Mouse (Mus musculus): ENCODE measurements at regions not wholly inside any gene's neighbourhood (a gene's known extent, or its start where the extent isn't known, plus 50 kb on each side); places are given as distances from the start of the nearest gene placed in this dataset.

GRCm38 (mm10) chr2:179039697-179040096 lies 402.5 kb upstream of the Cdh4 start:
- Histone ChIP-seq H3K27ac (ENCODE audit: insufficient read depth, low read length) (no peak overlapping the region), H3K4me1 (ENCODE audit: control insufficient read depth, insufficient read depth, low read length) (no peaks in the 10 kb centered on the region), H3K4me3 (ENCODE audit: insufficient read depth, low read length) (no peak overlapping the region)
- TF ChIP-seq CTCF (IDR thresholded peaks at IDR 0.05; ENCODE audit: borderline replicate concordance, insufficient read depth, low read length) (no peak), POLR2A (IDR thresholded peaks at IDR 0.05; ENCODE audit: low read depth, low read length) (no peak)

- TF ChIP-seq CTCF (IDR thresholded peaks at IDR 0.05; ENCODE audit: borderline replicate concordance, insufficient read depth, low read length): no peak
- TF ChIP-seq POLR2A (IDR thresholded peaks at IDR 0.05; ENCODE audit: low read depth, low read length): no peak
Measured at GRCm38 (mm10) chr2:179043671-179044070, 398.6 kb upstream of the Cdh4 start.

GRCm38 (mm10) chr2:179045361-179045760 lies 396.9 kb upstream of the Cdh4 start:
- H3K27ac ChIP-seq (ENCODE audit: insufficient read depth, low read length): no peak overlapping the region
- no peak overlapping the region for H3K4me3 ChIP-seq (ENCODE audit: insufficient read depth, low read length)
- H3K4me1 ChIP-seq (ENCODE audit: control insufficient read depth, insufficient read depth, low read length): no peaks in the 10 kb centered on the region
- TF ChIP-seq POLR2A (IDR thresholded peaks at IDR 0.05; ENCODE audit: low read depth, low read length): no peak
- TF ChIP-seq CTCF (IDR thresholded peaks at IDR 0.05; ENCODE audit: borderline replicate concordance, insufficient read depth, low read length): no peak

More at GRCm38 (mm10) chr2:179043671-179044070, 398.6 kb upstream of the Cdh4 start:
- H3K4me1 ChIP-seq (ENCODE audit: control insufficient read depth, insufficient read depth, low read length): no peaks in the 10 kb centered on the region
- no peak overlapping the region for H3K27ac ChIP-seq (ENCODE audit: insufficient read depth, low read length)
- no peak overlapping the region for H3K4me3 ChIP-seq (ENCODE audit: insufficient read depth, low read length)

GRCm38 (mm10) chr2:179054441-179054840 lies 387.8 kb upstream of the Cdh4 start:
- Histone ChIP-seq H3K4me1 (ENCODE audit: control insufficient read depth, insufficient read depth, low read length) (no peaks in the 10 kb centered on the region), H3K27ac (ENCODE audit: insufficient read depth, low read length) (no peak overlapping the region), H3K4me3 (ENCODE audit: insufficient read depth, low read length) (no peak overlapping the region)
- TF ChIP-seq CTCF (IDR thresholded peaks at IDR 0.05; ENCODE audit: borderline replicate concordance, insufficient read depth, low read length): no peak
- no peak for TF ChIP-seq POLR2A (IDR thresholded peaks at IDR 0.05; ENCODE audit: low read depth, low read length)

- Histone ChIP-seq H3K4me3 (ENCODE audit: insufficient read depth, low read length) (no peak overlapping the region), H3K27ac (ENCODE audit: insufficient read depth, low read length) (no peak overlapping the region), H3K4me1 (ENCODE audit: control insufficient read depth, insufficient read depth, low read length) (peaks cover 7% of the 10 kb centered on the region)
- TF ChIP-seq POLR2A (IDR thresholded peaks at IDR 0.05; ENCODE audit: low read depth, low read length): no peak
- TF ChIP-seq CTCF (IDR thresholded peaks at IDR 0.05; ENCODE audit: borderline replicate concordance, insufficient read depth, low read length): no peak
Measured at GRCm38 (mm10) chr2:179064616-179065015, 377.6 kb upstream of the Cdh4 start.

GRCm38 (mm10) chr2:179069520-179069919 lies 372.7 kb upstream of the Cdh4 start:
- Histone ChIP-seq H3K4me3 (ENCODE audit: insufficient read depth, low read length) (no peak overlapping the region), H3K4me1 (ENCODE audit: control insufficient read depth, insufficient read depth, low read length) (peaks cover 7% of the 10 kb centered on the region), H3K27ac (ENCODE audit: insufficient read depth, low read length) (no peak overlapping the region)
- TF ChIP-seq CTCF (IDR thresholded peaks at IDR 0.05; ENCODE audit: borderline replicate concordance, insufficient read depth, low read length): no peak
- no peak for TF ChIP-seq POLR2A (IDR thresholded peaks at IDR 0.05; ENCODE audit: low read depth, low read length)

GRCm38 (mm10) chr2:179070346-179070745 lies 371.9 kb upstream of the Cdh4 start:
- no peak overlapping the region for H3K4me3 ChIP-seq (ENCODE audit: insufficient read depth, low read length)
- H3K4me1 ChIP-seq (ENCODE audit: control insufficient read depth, insufficient read depth, low read length): peaks cover 7% of the 10 kb centered on the region
- TF ChIP-seq CTCF (IDR thresholded peaks at IDR 0.05; ENCODE audit: borderline replicate concordance, insufficient read depth, low read length) (no peak), POLR2A (IDR thresholded peaks at IDR 0.05; ENCODE audit: low read depth, low read length) (no peak)
- no peak overlapping the region for H3K27ac ChIP-seq (ENCODE audit: insufficient read depth, low read length)

- TF ChIP-seq CTCF (IDR thresholded peaks at IDR 0.05; ENCODE audit: borderline replicate concordance, insufficient read depth, low read length) (no peak), POLR2A (IDR thresholded peaks at IDR 0.05; ENCODE audit: low read depth, low read length) (no peak)
- H3K4me3 ChIP-seq (ENCODE audit: insufficient read depth, low read length): no peak overlapping the region
- H3K27ac ChIP-seq (ENCODE audit: insufficient read depth, low read length): no peak overlapping the region
- peaks cover 2% of the 10 kb centered on the region; the same call in 1 of the 2 replicates for H3K4me1 ChIP-seq (ENCODE audit: control insufficient read depth, insufficient read depth, low read length)
Measured at GRCm38 (mm10) chr2:179080462-179081274, 361.6 kb upstream of the Cdh4 start.

- no peak overlapping the region for H3K27ac ChIP-seq (ENCODE audit: insufficient read depth, low read length)
- TF ChIP-seq POLR2A (IDR thresholded peaks at IDR 0.05; ENCODE audit: low read depth, low read length) (no peak), CTCF (IDR thresholded peaks at IDR 0.05; ENCODE audit: borderline replicate concordance, insufficient read depth, low read length) (no peak)
Measured at GRCm38 (mm10) chr2:179086915-179087314, 355.3 kb upstream of the Cdh4 start.

GRCm38 (mm10) chr2:179091480-179091879 lies 350.8 kb upstream of the Cdh4 start:
- Histone ChIP-seq H3K27ac (ENCODE audit: insufficient read depth, low read length) (no peak overlapping the region), H3K4me1 (ENCODE audit: control insufficient read depth, insufficient read depth, low read length) (no peaks in the 10 kb centered on the region), H3K4me3 (ENCODE audit: insufficient read depth, low read length) (no peak overlapping the region)
- no peak for TF ChIP-seq CTCF (IDR thresholded peaks at IDR 0.05; ENCODE audit: borderline replicate concordance, insufficient read depth, low read length)
- no peak for TF ChIP-seq POLR2A (IDR thresholded peaks at IDR 0.05; ENCODE audit: low read depth, low read length)

More at GRCm38 (mm10) chr2:179086915-179087314, 355.3 kb upstream of the Cdh4 start:
- H3K4me1 ChIP-seq (ENCODE audit: control insufficient read depth, insufficient read depth, low read length): no peaks in the 10 kb centered on the region
- H3K4me3 ChIP-seq (ENCODE audit: insufficient read depth, low read length): no peak overlapping the region

Data from embryonic fibroblast, embryonic 13.5 days (primary cell).